Mouse (Mus musculus) CH12.LX (cell line): ENCODE measurements around the gene Zbtb8b. TPM values are rescaled to one million over a fixed set of nuclear protein-coding genes. Genes with fewer than 3 reads are reported as not detected.
A peak's percentile ranks its signal among the peaks of the same experiment; 100 is the strongest.

Source experiments
- DNase-seq: peaks from one replicate; pipeline ENCODE4 v3.0.0-alpha.2; 2013; ENCODE audit errors: extremely low read depth
- H3K27ac ChIP-seq: 2 replicates; pipeline ENCODE4 v1.5.1; 2012; ENCODE audit warnings: low read depth, mild to moderate bottlenecking, control low read depth, moderate library complexity; ENCODE audit not compliant: insufficient read depth
- H3K27me3 ChIP-seq: replicated peaks from 2 replicates; pipeline ENCODE3; 2012; ENCODE audit warnings: inconsistent platforms
- H3K36me3 ChIP-seq, 2 experiments: replicated peaks in 1 of 2; 2 replicates each; pipeline versions ENCODE3 to v1.6.1; 2012; ENCODE audit warnings: inconsistent platforms in 1 of 2, low read length in 1 of 2, mild to moderate bottlenecking in 1 of 2, mixed read lengths in 1 of 2, moderate library complexity in 1 of 2; ENCODE audit not compliant: control insufficient read depth in 1 of 2, insufficient read depth in 1 of 2
- H3K4me1 ChIP-seq, 2 experiments: 2 replicates each; pipeline ENCODE4 v1.6.1; 2012; ENCODE audit warnings: inconsistent platforms in 1 of 2, moderate library complexity in 1 of 2; ENCODE audit not compliant: insufficient read depth in 2 of 2, control insufficient read depth in 1 of 2
- H3K4me2 ChIP-seq: 2 replicates; pipeline ENCODE4 v1.6.1; 2012; ENCODE audit warnings: low read depth, mild to moderate bottlenecking, control low read depth; ENCODE audit not compliant: poor library complexity, insufficient read depth, severe bottlenecking
- H3K4me3 ChIP-seq, 3 experiments: fragments of 150-350 bp in 1 of 3; sonication (generic) in 1 of 3; replicated peaks in 1 of 3; 2 replicates each; pipeline versions ENCODE3 to v1.5.1; 2011 to 2012; ENCODE audit warnings: low read depth in 2 of 3, low read length in 2 of 3, mild to moderate bottlenecking in 2 of 3, moderate library complexity in 2 of 3, control low read depth in 1 of 3, improper control_type of control experiment in 1 of 3, inconsistent platforms in 1 of 3, mixed read lengths in 1 of 3; ENCODE audit not compliant: poor library complexity in 1 of 3
- H3K79me2 ChIP-seq: replicated peaks from 2 replicates; pipeline ENCODE4 v1.6.1; 2012; ENCODE audit warnings: mild to moderate bottlenecking, moderate library complexity; ENCODE audit not compliant: control insufficient read depth, poor library complexity, insufficient read depth, severe bottlenecking; ENCODE audit errors: extremely low read depth
- H3K9ac ChIP-seq: 2 replicates; pipeline ENCODE4 v1.6.1; 2012; ENCODE audit warnings: low read depth, mild to moderate bottlenecking, control low read depth, moderate library complexity; ENCODE audit not compliant: insufficient read depth
- H3K9me3 ChIP-seq: replicated peaks from 2 replicates; pipeline ENCODE3; 2012; ENCODE audit warnings: low read length, inconsistent platforms, mixed read lengths
- BHLHE40 ChIP-seq: IDR thresholded peaks from 2 replicates; pipeline ENCODE4 v1.6.1; 2011; ENCODE audit warnings: mild to moderate bottlenecking, low read depth, low read length, improper control_type of control experiment
- CHD2 ChIP-seq: IDR thresholded peaks from 2 replicates; pipeline ENCODE4 v1.6.1; 2011; ENCODE audit warnings: low read length, improper control_type of control experiment
- CTCF ChIP-seq, 2 experiments: IDR thresholded peaks in 1 of 2; conservative IDR thresholded peaks in 1 of 2; 2 replicates each; pipeline ENCODE4 v1.5.1; 2011 to 2012; ENCODE audit warnings: low read depth in 2 of 2, low read length in 2 of 2, improper control_type of control experiment in 1 of 2, inconsistent platforms in 1 of 2, mild to moderate bottlenecking in 1 of 2, moderate library complexity in 1 of 2
- ELF1 ChIP-seq: IDR thresholded peaks from 2 replicates; pipeline ENCODE4 v1.6.1; 2014; ENCODE audit warnings: low read depth, mild to moderate bottlenecking, inconsistent platforms, low read length, improper control_type of control experiment
- EP300 ChIP-seq: IDR thresholded peaks from 2 replicates; pipeline ENCODE4 v1.6.1; 2011; ENCODE audit warnings: low read length, improper control_type of control experiment
- ETS1 ChIP-seq: conservative IDR thresholded peaks from 2 replicates; pipeline ENCODE4 v1.6.1; 2012; ENCODE audit warnings: low read depth, mild to moderate bottlenecking, inconsistent platforms, low read length, improper control_type of control experiment, moderate library complexity
- GABPA ChIP-seq: IDR thresholded peaks from 2 replicates; pipeline ENCODE4 v1.6.1; 2012; ENCODE audit warnings: low read depth, low read length, improper control_type of control experiment, inconsistent platforms; ENCODE audit not compliant: insufficient replicate concordance
- IRF4 ChIP-seq: IDR thresholded peaks from 2 replicates; pipeline ENCODE4 v1.6.1; 2014; ENCODE audit warnings: low read depth, mild to moderate bottlenecking, inconsistent platforms, low read length, improper control_type of control experiment
- KAT2A ChIP-seq: IDR thresholded peaks from 2 replicates; pipeline ENCODE4 v1.6.1; 2012; ENCODE audit warnings: low read length, improper control_type of control experiment, inconsistent platforms; ENCODE audit not compliant: insufficient replicate concordance
- MAFK ChIP-seq: IDR thresholded peaks from 2 replicates; pipeline ENCODE4 v1.6.1; 2011; ENCODE audit warnings: low read length, improper control_type of control experiment; ENCODE audit not compliant: insufficient replicate concordance
- MEF2A ChIP-seq: IDR thresholded peaks from 2 replicates; pipeline ENCODE4 v1.6.1; 2014; ENCODE audit warnings: low read depth, mild to moderate bottlenecking, inconsistent platforms, low read length, improper control_type of control experiment, borderline replicate concordance
- MXI1 ChIP-seq: IDR thresholded peaks from 2 replicates; pipeline ENCODE4 v1.6.1; 2011; ENCODE audit warnings: mild to moderate bottlenecking, low read depth, low read length, improper control_type of control experiment
- MYC ChIP-seq: IDR thresholded peaks from 2 replicates; pipeline ENCODE4 v1.6.1; 2011; ENCODE audit warnings: low read depth, mild to moderate bottlenecking, improper control_type of control experiment, low read length
- NELFE ChIP-seq: IDR thresholded peaks from 2 replicates; pipeline ENCODE4 v1.6.1; 2011; ENCODE audit warnings: low read depth, low read length, improper control_type of control experiment
- NRF1 ChIP-seq: IDR thresholded peaks from 2 replicates; pipeline ENCODE4 v1.6.1; 2014; ENCODE audit warnings: low read depth, mild to moderate bottlenecking, inconsistent platforms, low read length, improper control_type of control experiment, moderate library complexity
- RCOR1 ChIP-seq: conservative IDR thresholded peaks from 2 replicates; pipeline ENCODE4 v1.6.1; 2012; ENCODE audit warnings: low read depth, mild to moderate bottlenecking, inconsistent platforms, low read length, improper control_type of control experiment
- SIN3A ChIP-seq: IDR thresholded peaks from 2 replicates; pipeline ENCODE4 v1.6.1; 2012; ENCODE audit warnings: low read length, improper control_type of control experiment, inconsistent platforms
- SMC3 ChIP-seq: IDR thresholded peaks from 2 replicates; pipeline ENCODE4 v1.6.1; 2011; ENCODE audit warnings: low read depth, low read length, improper control_type of control experiment
- TBP ChIP-seq: conservative IDR thresholded peaks from 2 replicates; pipeline ENCODE4 v1.6.1; 2011; ENCODE audit warnings: low read depth, low read length, improper control_type of control experiment
- UBTF ChIP-seq: IDR thresholded peaks from 2 replicates; pipeline ENCODE4 v1.6.1; 2012; ENCODE audit warnings: low read depth, mild to moderate bottlenecking, inconsistent platforms, low read length, improper control_type of control experiment, moderate library complexity
- ZC3H11A ChIP-seq: IDR thresholded peaks from 2 replicates; pipeline ENCODE4 v1.6.1; 2012; ENCODE audit warnings: low read depth, mild to moderate bottlenecking, inconsistent platforms, low read length, improper control_type of control experiment
- dilution Hi-C: fragments of 300-500 bp; cut with MboI; formaldehyde crosslinking; loops from 2 replicates; pipeline ENCODE4 v1.14.3; 2020; ENCODE audit warnings: low sequenced_read_pairs; ENCODE audit not compliant: extremely low pct_unique_long_range_greater_than_20kb, extremely low pct_ligation_motif_present
- in situ Hi-C: fragments of 300-500 bp; cut with MboI; formaldehyde crosslinking; loops from 3 replicates; pipeline ENCODE4 v1.14.3; 2019; ENCODE audit warnings: low sequenced_read_pairs, low pct_ligation_motif_present, low pct_unique_long_range_greater_than_20kb, mixed read lengths
- polyA plus RNA-seq: library from polyadenylated mRNA; unstranded; fragments of >175 nt; gene quantifications from 2 replicates; pipeline ENCODE4 v1.2.1, GENCODE M21; 2012; ENCODE audit warnings: low read depth; ENCODE audit not compliant: insufficient read length
- total RNA-seq, 2 experiments: library from RNA; depleted of rRNA; stranded (reverse); fragments of 300-350 nt in 1 of 2; fragments of >200 nt in 1 of 2; gene quantifications; 2 replicates each; pipeline ENCODE4 v1.2.3; 2012 to 2014

Gene Zbtb8b
- total and polyA plus RNA-seq, 3 experiments: 0.04 TPM; not detected in 2

DNA sequence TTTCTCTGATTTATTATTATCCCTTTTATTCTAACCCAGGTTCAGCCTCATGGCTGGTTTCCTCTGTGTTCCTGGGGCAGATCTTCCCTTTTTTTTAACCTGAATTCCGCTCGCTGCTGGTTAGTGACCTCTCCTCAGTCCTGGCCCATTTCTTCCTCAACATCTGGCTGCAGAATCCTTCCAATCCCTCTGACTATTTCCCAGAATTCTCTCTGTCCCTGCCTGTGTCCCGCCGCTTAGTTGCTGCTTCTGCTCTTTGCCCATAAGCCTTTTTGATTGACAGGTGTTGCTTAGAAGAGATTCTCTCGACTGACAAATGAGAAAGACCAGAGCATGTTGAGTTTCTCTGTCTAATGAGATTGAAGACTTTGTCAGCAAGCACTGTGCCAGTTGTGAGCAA is 15.5 kb upstream of the Zbtb8b start:
- in situ Hi-C loops: loop anchor here (5.0 to 10.0 kb wide), 3 partner anchors 104 to 321 kb away; partner anchors contain the start of gene Fndc5

DNA sequence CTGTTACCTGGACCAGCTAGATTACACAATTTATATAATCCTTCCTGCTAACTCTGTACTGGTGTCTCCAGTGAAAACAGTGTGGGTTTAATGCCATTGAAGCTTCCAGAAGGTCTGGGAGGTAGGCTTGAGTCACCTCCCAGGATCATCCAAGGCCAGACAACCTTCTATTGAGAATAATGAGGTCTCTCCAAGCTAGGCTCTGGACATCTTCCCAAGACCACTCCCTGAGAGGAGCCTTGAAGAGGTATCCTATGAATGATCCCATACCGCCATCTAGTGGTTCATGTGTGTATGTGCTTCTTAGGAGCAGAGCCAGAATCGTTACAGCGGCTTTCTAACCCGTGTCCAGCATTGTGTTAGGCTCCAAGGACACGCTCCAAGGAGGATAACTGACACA is 14.6 kb upstream of the Zbtb8b start:
- dilution Hi-C loops: no loop called here
- Histone ChIP-seq H3K9me3 (no peaks in the 10 kb centered on the region), H3K36me3 (no peaks in the 10 kb centered on the region), H3K4me1 (peaks cover 3 to 18% of the 10 kb centered on the region in 2 experiments), H3K9ac (no peak overlapping the region), H3K27ac (no peak overlapping the region), H3K79me2 (no peaks in the 10 kb centered on the region), H3K27me3 (no peaks in the 10 kb centered on the region), H3K4me3 (no peak overlapping the region), H3K4me2 (no peak overlapping the region)
- peak; percentile 92 for DNase-seq
- TF ChIP-seq RCOR1 (no peak), EP300 (no peak), MEF2A (no peak), MAFK (no peak), MYC (0 out of 2 replicates have a peak, but pooled peaks have one; percentile 42), ELF1 (no peak), NELFE (peak; percentile 53; the same call in 1 of the 2 replicates), IRF4 (peak; percentile 47; the same call in 1 of the 2 replicates), SIN3A (0 out of 2 replicates have a peak, but pooled peaks have one; percentile 46), SMC3 (peak; percentile 84), CTCF (conservative IDR thresholded peaks at IDR 0.05 in 1 of 2, IDR thresholded peaks at IDR 0.05 in 1 of 2; ENCODE audit: low read depth in 2 of 2, low read length in 2 of 2) (peak; percentile 91 to 97), ZC3H11A (peak; percentile 57), UBTF (no peak), NRF1 (no peak), MXI1 (peak; percentile 31; the same call in 1 of the 2 replicates), BHLHE40 (no peak), KAT2A (no peak)
- in situ Hi-C loops: loop anchor here (5.0 to 10.0 kb wide), 3 partner anchors 103 to 320 kb away; partner anchors contain the start of gene Fndc5

More for the DNA sequence above, 15.5 kb upstream of the Zbtb8b start:
- dilution Hi-C loops: no loop called here
- Histone ChIP-seq H3K9me3 (no peaks in the 10 kb centered on the region), H3K27me3 (no peaks in the 10 kb centered on the region), H3K36me3 (no peaks in the 10 kb centered on the region), H3K4me3 (no peak overlapping the region), H3K4me2 (no peak overlapping the region), H3K27ac (no peak overlapping the region), H3K9ac (no peak overlapping the region), H3K79me2 (no peaks in the 10 kb centered on the region), H3K4me1 (peaks cover 3 to 18% of the 10 kb centered on the region in 2 experiments)
- DNase-seq: no peak
- no peak for TF ChIP-seq TBP
- no peak for TF ChIP-seq GABPA
- TF ChIP-seq CHD2: no peak
- TF ChIP-seq ETS1: no peak
